Mouse (Mus musculus): ENCODE results near the gene Pou6f2. TPM values are rescaled to one million over a fixed set of nuclear protein-coding genes. Genes with fewer than 3 reads are reported as not detected.

Pou6f2 gene
- polyA plus RNA-seq (2014; fragmentation: Nextera tagmentation; extraction: Ambion mirVana) = 8.2 and 9.1 TPM in 2 replicates

GRCm38 (mm10) chr13:18397586-18397985 is at the start of gene Pou6f2:
Gene Pou6f2, minus strand, starts transcription at chr13:18397686.
- no peaks in the 10 kb centered on the region for H3K4me1 ChIP-seq (replicated peaks; ENCODE audit: control insufficient read depth, insufficient read depth, low read length)
- 81% methylated on average over 6 of the region's 6 CpGs for WGBS
- H3K4me3 ChIP-seq (replicated peaks; ENCODE audit: low read length) = no peak within 1 kb of the TSS
- H3K36me3 ChIP-seq (replicated peaks; ENCODE audit: control insufficient read depth, insufficient read depth) = no peaks in the 10 kb centered on the region
- no peaks in the 10 kb centered on the region for H3K27me3 ChIP-seq (ENCODE audit: control insufficient read depth, insufficient read depth, low read length)
- DNase-seq (ENCODE audit: low spot score) = no peak
- H3K27ac ChIP-seq = no peak within 1 kb of the TSS
- H3K9me3 ChIP-seq (ENCODE audit: control insufficient read depth, low read length) = no peaks in the 10 kb centered on the region
- no peak within 1 kb of the TSS for H3K4me2 ChIP-seq (replicated peaks)
- ATAC-seq (ENCODE audit: low FRiP score) = no peak
- H3K9ac ChIP-seq = no peak within 1 kb of the TSS

GRCm38 (mm10) chr13:18439858-18440257 is 42.4 kb upstream of the Pou6f2 start:
- Histone ChIP-seq H3K9ac (no peak overlapping the region), H3K9me3 (ENCODE audit: control insufficient read depth, low read length) (no peaks in the 10 kb centered on the region), H3K36me3 (replicated peaks; ENCODE audit: control insufficient read depth, insufficient read depth) (no peaks in the 10 kb centered on the region), H3K4me2 (replicated peaks) (no peak overlapping the region), H3K4me3 (replicated peaks; ENCODE audit: low read length) (no peak overlapping the region), H3K4me1 (replicated peaks; ENCODE audit: control insufficient read depth, insufficient read depth, low read length) (no peaks in the 10 kb centered on the region), H3K27me3 (ENCODE audit: control insufficient read depth, insufficient read depth, low read length) (no peaks in the 10 kb centered on the region), H3K27ac (no peak overlapping the region)
- ATAC-seq (ENCODE audit: low FRiP score) (no peak), DNase-seq (ENCODE audit: low spot score) (no peak)
- 88% methylated on average over 3 of the region's 3 CpGs for WGBS

GRCm38 (mm10) chr13:18387673-18388072 is 9.8 kb downstream of the Pou6f2 start:
- no peak overlapping the region for H3K4me3 ChIP-seq (replicated peaks; ENCODE audit: low read length)
- no peaks in the 10 kb centered on the region for H3K36me3 ChIP-seq (replicated peaks; ENCODE audit: control insufficient read depth, insufficient read depth)
- WGBS = 89% methylated on average over 4 of the region's 4 CpGs
- H3K4me2 ChIP-seq (replicated peaks) = no peak overlapping the region
- no peaks in the 10 kb centered on the region for H3K27me3 ChIP-seq (ENCODE audit: control insufficient read depth, insufficient read depth, low read length)
- no peak for DNase-seq (ENCODE audit: low spot score)
- H3K27ac ChIP-seq = no peak overlapping the region
- no peak overlapping the region for H3K9ac ChIP-seq
- H3K9me3 ChIP-seq (ENCODE audit: control insufficient read depth, low read length) = no peaks in the 10 kb centered on the region
- no peak for ATAC-seq (ENCODE audit: low FRiP score)
- no peaks in the 10 kb centered on the region for H3K4me1 ChIP-seq (replicated peaks; ENCODE audit: control insufficient read depth, insufficient read depth, low read length)

- Histone ChIP-seq H3K9ac (no peak overlapping the region), H3K4me3 (replicated peaks; ENCODE audit: low read length) (no peak overlapping the region), H3K27ac (no peak overlapping the region), H3K27me3 (ENCODE audit: control insufficient read depth, insufficient read depth, low read length) (no peaks in the 10 kb centered on the region), H3K9me3 (ENCODE audit: control insufficient read depth, low read length) (no peaks in the 10 kb centered on the region), H3K4me2 (replicated peaks) (no peak overlapping the region), H3K4me1 (replicated peaks; ENCODE audit: control insufficient read depth, insufficient read depth, low read length) (no peaks in the 10 kb centered on the region), H3K36me3 (replicated peaks; ENCODE audit: control insufficient read depth, insufficient read depth) (no peaks in the 10 kb centered on the region)
- WGBS = 62% methylated on average over 2 of the region's 2 CpGs
- ATAC-seq (ENCODE audit: low FRiP score) = no peak
- no peak for DNase-seq (ENCODE audit: low spot score)
Measured at GRCm38 (mm10) chr13:18363373-18363772, 34.1 kb downstream of the Pou6f2 start.

- Histone ChIP-seq H3K9me3 (ENCODE audit: control insufficient read depth, low read length) (no peaks in the 10 kb centered on the region), H3K27ac (no peak overlapping the region), H3K36me3 (replicated peaks; ENCODE audit: control insufficient read depth, insufficient read depth) (no peaks in the 10 kb centered on the region), H3K4me3 (replicated peaks; ENCODE audit: low read length) (no peak overlapping the region), H3K27me3 (ENCODE audit: control insufficient read depth, insufficient read depth, low read length) (no peaks in the 10 kb centered on the region), H3K4me1 (replicated peaks; ENCODE audit: control insufficient read depth, insufficient read depth, low read length) (peaks cover 7% of the 10 kb centered on the region; the same call in 1 of the 2 replicates), H3K4me2 (replicated peaks) (no peak overlapping the region), H3K9ac (no peak overlapping the region)
- no peak for DNase-seq (ENCODE audit: low spot score)
- 84% methylated on average over 4 of the region's 4 CpGs for WGBS
- no peak for ATAC-seq (ENCODE audit: low FRiP score)
Measured at GRCm38 (mm10) chr13:18344580-18345333, 52.7 kb downstream of the Pou6f2 start.

- H3K27ac ChIP-seq = no peak overlapping the region
- peaks cover 11% of the 10 kb centered on the region for H3K4me1 ChIP-seq (replicated peaks; ENCODE audit: control insufficient read depth, insufficient read depth, low read length)
- 59% methylated on average over 10 of the region's 10 CpGs for WGBS
- no peak overlapping the region for H3K9ac ChIP-seq
- no peaks in the 10 kb centered on the region for H3K27me3 ChIP-seq (ENCODE audit: control insufficient read depth, insufficient read depth, low read length)
- H3K36me3 ChIP-seq (replicated peaks; ENCODE audit: control insufficient read depth, insufficient read depth) = no peaks in the 10 kb centered on the region
- H3K4me2 ChIP-seq (replicated peaks) = no peak overlapping the region
- H3K9me3 ChIP-seq (ENCODE audit: control insufficient read depth, low read length) = no peaks in the 10 kb centered on the region
- DNase-seq (ENCODE audit: low spot score) (no peak), ATAC-seq (ENCODE audit: low FRiP score) (peak; percentile 72)
- H3K4me3 ChIP-seq (replicated peaks; ENCODE audit: low read length) = no peak overlapping the region
Measured at GRCm38 (mm10) chr13:18338910-18339501, 58.5 kb downstream of the Pou6f2 start.

GRCm38 (mm10) chr13:18338022-18338421 is 59.5 kb downstream of the Pou6f2 start:
- H3K27ac ChIP-seq = no peak overlapping the region
- 74% methylated on average over 2 of the region's 2 CpGs for WGBS
- no peaks in the 10 kb centered on the region for H3K36me3 ChIP-seq (replicated peaks; ENCODE audit: control insufficient read depth, insufficient read depth)
- H3K9ac ChIP-seq = no peak overlapping the region
- no peak overlapping the region for H3K4me3 ChIP-seq (replicated peaks; ENCODE audit: low read length)
- no peak overlapping the region for H3K4me2 ChIP-seq (replicated peaks)
- DNase-seq (ENCODE audit: low spot score) = no peak
- ATAC-seq (ENCODE audit: low FRiP score) = no peak
- H3K9me3 ChIP-seq (ENCODE audit: control insufficient read depth, low read length) = no peaks in the 10 kb centered on the region
- H3K27me3 ChIP-seq (ENCODE audit: control insufficient read depth, insufficient read depth, low read length) = no peaks in the 10 kb centered on the region
- peaks cover 5% of the 10 kb centered on the region for H3K4me1 ChIP-seq (replicated peaks; ENCODE audit: control insufficient read depth, insufficient read depth, low read length)

GRCm38 (mm10) chr13:18334035-18334434 is 63.5 kb downstream of the Pou6f2 start:
- Histone ChIP-seq H3K27me3 (ENCODE audit: control insufficient read depth, insufficient read depth, low read length) (no peaks in the 10 kb centered on the region), H3K4me2 (replicated peaks) (no peak overlapping the region), H3K4me1 (replicated peaks; ENCODE audit: control insufficient read depth, insufficient read depth, low read length) (peaks cover 3% of the 10 kb centered on the region), H3K9ac (no peak overlapping the region), H3K27ac (no peak overlapping the region), H3K9me3 (ENCODE audit: control insufficient read depth, low read length) (no peaks in the 10 kb centered on the region), H3K4me3 (replicated peaks; ENCODE audit: low read length) (no peak overlapping the region), H3K36me3 (replicated peaks; ENCODE audit: control insufficient read depth, insufficient read depth) (no peaks in the 10 kb centered on the region)
- no peak for DNase-seq (ENCODE audit: low spot score)
- ATAC-seq (ENCODE audit: low FRiP score) = no peak
- WGBS = 84% methylated on average over 4 of the region's 4 CpGs

- Histone ChIP-seq H3K27me3 (ENCODE audit: control insufficient read depth, insufficient read depth, low read length) (no peaks in the 10 kb centered on the region), H3K27ac (no peak overlapping the region), H3K4me3 (replicated peaks; ENCODE audit: low read length) (no peak overlapping the region), H3K9ac (no peak overlapping the region), H3K36me3 (replicated peaks; ENCODE audit: control insufficient read depth, insufficient read depth) (no peaks in the 10 kb centered on the region), H3K4me1 (replicated peaks; ENCODE audit: control insufficient read depth, insufficient read depth, low read length) (peaks cover 3% of the 10 kb centered on the region; the same call in 1 of the 2 replicates), H3K4me2 (replicated peaks) (no peak overlapping the region), H3K9me3 (ENCODE audit: control insufficient read depth, low read length) (no peaks in the 10 kb centered on the region)
- 50% methylated on average over 1 of the region's 1 CpGs for WGBS
- ATAC-seq (ENCODE audit: low FRiP score) (no peak), DNase-seq (ENCODE audit: low spot score) (no peak)
Measured at GRCm38 (mm10) chr13:18332596-18332995, 64.9 kb downstream of the Pou6f2 start.

Data from hindbrain, embryonic 14.5 days (tissue).